Mouse (Mus musculus): Measurements from ENCODE around the gene Trmt61a. TPM values are rescaled to one million over a fixed set of nuclear protein-coding genes. Genes with fewer than 3 reads are reported as not detected.

Gene Trmt61a
- total RNA-seq, 2 experiments from 2014 or later = 16.3 to 20.1 TPM

DNA sequence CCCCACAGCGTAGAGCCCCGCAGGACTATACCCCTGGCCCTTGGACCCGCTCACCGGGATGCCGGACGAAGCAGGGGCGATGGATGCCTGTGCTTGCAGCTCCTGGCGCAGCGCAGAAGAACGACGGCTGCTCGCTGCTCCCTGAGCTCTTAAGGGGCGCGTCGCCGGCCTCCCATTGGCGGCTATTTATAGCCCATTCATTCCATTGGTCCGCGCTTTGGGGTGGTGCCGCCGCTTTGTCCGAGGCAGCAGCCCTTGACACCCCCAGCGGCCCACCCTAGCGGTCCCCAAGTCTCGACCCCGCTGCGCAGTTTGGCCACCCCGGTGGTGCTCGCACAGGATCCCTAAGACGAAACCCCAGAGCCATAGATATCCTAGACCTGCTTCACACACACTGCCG, 5.7 kb upstream of the Trmt61a start, which contains the start of gene Ckb:
Ckb (minus strand) TSS at position 163 of the 400 bp plus-strand sequence.
- DNase-seq (ENCODE audit: low spot score in 2 of 2) = peak; percentile 69 to 74

DNA sequence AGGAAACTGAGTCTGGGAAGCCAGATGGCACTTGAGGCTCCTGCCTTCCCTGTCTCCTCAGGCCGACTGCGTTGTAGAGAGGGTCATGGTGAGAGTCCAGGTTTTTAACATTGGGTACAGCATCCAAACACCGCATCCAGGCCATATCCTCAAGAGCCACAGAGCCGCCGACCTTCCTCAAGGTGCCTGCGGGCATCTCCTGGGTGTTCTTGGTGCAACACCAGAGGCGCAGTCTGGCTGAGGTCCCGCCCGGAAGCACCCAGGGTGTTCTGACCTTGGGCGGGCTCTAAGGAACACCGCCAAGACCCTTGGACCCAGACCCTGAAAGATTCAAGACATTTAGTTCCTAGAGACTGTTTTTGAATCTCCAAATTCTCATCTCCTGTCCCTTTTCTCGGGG, 5.3 kb upstream of the Trmt61a start:
- no peak for DNase-seq (ENCODE audit: low spot score in 2 of 2)

DNA sequence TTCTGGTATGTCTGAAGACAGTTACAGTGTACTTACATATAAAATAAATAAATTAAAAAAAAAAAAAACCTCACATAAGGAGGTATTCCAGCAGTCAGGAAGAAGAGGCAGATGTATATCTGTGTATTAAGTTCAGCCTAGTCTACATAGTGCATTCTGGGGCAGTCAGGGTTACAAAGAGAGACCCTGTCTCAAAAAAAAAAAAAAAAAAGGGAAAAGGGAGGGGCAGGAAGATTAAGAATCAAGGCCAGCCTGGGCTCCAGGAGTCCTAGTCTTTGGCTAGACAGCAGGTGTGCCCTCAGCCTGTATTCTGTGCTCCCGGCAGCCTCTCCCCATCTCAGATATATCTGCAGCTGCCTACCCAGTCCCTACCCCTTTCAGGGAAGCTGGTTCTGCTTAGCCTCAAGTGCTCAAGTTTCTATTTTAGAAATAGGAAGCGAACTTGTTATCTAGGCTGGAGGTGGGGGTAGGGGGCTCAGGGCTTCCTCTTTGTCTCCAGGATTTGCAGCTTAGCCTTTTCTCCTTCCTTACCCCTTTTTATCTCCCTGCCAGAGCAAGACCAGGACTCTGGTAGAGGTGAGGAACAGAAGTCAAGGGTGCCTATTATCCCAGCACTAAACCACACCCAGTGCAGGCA, 2.9 kb upstream of the Trmt61a start:
- no peak for DNase-seq (ENCODE audit: low spot score in 2 of 2)

DNA sequence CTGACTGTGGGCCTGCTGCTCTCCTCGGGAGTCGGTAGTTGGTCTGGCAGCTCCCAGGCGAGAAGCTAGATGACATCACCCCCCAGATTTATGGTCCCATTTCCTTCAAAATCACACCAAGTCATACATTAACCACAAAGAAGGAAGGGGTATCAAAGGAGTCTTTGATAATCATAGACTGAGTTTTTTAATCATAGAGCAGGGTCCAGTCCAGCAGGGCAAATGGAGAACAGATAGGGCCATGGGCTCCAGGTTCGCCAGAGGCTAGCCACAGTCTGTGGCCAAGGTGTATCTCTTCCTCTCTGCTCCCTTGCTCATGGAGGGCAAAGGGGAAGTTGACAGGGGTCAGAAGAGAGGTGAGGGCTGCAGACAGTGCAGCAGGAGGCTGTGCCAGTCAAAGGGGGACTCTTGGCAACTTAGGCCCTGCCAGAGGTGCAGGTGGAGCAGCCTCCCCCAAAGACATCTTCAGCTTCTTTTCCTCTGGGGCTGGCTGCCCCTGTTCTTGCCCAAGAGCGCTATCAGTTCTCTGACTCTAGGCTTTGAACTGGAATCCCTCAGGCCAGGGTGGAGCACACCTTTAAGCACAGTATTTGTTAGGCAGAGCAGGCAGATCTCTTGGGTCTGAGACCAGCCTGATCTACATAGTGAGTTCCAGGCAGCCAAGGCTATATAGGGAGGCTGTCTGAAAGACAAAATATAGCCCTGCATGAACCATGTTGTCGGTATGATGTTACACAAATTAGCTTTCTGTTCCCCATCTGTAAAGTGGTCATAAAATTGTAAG, 1.9 kb upstream of the Trmt61a start:
- DNase-seq (ENCODE audit: low spot score in 2 of 2) = no peak

DNA sequence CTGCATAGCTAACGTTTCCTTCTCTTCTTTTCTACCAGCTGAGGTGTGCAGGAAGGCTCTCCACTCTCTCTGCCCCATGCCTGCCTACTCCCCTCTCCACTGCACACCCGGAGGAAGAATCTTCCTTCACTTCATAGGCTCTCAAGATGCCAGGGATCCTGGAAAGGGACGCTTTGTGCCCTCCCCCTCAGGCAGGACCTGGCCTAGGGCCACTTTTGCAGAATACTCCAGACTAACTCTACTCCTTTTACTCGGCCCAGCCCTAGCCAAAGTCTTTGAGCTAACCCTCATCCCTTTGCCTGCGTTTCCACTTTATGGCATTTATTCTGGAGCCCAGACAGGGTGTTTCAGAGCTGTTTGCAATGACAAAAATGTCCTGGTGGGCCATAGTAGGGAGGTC, 484 bp upstream of the Trmt61a start:
- no peak for DNase-seq (ENCODE audit: low spot score in 2 of 2)

DNA sequence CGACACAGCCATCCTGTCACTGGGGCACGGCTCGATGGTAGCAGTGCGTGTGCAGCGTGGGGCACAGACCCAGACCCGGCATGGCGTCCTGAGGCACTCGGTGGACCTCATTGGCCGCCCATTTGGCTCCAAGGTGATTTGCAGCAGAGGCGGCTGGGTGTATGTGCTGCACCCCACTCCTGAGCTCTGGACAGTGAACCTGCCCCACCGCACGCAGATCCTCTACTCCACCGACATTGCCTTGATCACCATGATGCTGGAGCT, 697 bp downstream of the Trmt61a start:
- no peak for DNase-seq (ENCODE audit: low spot score in 2 of 2)

DNA sequence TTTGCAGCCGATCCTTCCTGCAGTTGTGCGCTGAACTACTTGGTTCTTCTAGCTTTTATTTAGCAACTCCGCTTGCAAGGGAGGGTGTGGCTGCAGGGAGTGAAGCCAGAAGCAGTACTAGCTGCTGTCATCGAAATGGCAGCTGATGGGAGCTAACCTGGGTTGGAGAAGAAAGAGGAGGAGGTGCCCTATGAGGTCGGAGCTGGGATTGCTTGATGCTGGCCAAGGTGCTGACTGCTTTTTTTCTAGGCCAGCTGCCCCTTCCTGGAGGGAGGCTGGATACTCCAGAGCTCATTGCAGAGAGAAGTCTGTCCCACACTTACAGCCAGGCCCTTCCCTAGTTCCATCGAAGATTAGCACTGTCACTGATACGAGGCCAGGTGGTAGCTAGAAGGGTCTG, 1.1 kb downstream of the Trmt61a start:
- DNase-seq (ENCODE audit: low spot score in 2 of 2) = no peak

DNA sequence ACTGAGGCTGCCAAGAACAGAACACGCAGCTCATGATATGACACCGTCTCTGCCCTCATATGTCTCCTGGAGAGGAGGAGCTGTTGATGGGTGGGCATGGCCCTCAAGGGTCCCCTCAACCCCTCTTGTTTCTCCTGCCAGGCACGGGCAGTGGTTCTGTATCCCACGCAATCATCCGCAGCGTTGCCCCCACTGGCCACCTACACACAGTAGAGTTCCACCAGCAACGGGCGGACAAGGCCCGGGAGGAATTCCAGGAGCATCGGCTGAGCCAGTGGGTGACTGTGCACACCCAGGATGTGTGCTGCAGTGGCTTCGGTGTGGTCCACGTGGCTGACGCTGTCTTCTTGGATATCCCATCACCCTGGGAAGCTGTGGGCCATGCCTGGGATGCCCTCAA, 2.8 kb downstream of the Trmt61a start:
- no peak for DNase-seq (ENCODE audit: low spot score in 2 of 2)

DNA sequence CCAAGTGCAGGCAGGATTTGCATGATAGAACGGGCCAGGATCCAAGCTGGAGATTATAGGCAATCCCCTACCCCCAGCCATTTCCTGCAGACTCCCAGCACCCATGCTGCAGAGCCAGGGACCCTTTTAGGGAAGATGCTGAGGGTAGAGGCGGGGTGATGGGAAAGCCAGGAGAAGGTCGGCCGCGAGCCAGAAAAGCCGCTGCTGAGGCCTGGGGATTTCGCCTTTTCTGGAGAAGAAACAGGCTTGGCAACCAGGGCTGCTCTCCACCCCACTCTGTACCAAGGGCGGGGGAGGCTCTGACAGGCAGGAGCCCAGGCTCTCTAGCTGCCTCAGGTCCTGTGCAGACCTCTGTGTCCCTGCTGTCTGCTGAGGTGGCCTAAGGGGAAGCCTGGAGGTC, 3.4 kb downstream of the Trmt61a start:
- DNase-seq (ENCODE audit: low spot score in 2 of 2) = no peak

DNA sequence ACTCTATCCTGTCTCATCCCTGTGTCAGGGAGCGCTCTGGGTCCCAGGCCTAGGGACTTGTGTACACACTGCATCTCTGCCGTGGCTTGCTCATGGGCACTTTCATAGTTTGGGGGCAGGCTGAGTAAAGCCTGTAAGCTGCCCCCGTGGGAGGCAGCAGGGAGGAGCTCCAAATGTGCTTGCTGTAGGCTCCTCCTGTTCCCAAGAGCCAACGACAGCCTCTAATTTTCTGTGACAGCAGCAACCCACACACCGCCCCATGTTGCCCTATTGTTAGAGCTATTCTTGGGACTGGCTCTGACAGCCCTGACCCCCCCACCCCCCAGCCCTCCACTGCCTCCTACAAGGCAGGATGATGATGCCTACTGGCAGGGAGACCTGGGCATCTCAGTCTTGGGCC, 4.1 kb downstream of the Trmt61a start:
- no peak for DNase-seq (ENCODE audit: low spot score in 2 of 2)

DNA sequence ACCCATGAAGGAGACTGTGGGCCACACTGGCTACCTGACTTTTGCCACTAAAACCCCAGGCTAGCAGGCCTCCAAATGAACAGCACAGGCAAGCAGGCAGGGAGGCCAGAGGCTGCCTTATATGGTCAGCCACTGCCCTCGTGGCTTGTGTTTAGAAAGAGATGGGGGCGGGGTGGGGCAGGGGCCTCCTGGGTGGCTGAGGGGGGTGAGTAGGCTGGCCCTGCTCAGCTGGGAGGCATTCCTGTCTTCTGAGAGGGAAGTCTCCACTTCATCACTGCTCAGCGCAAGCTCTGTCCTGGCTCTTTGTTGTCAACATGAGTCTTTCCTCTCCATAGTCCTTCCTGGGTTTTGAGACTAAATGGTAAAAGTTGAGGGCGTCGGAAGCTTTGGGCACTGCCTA, 4.9 kb downstream of the Trmt61a start:
- no peak for DNase-seq (ENCODE audit: low spot score in 2 of 2)

DNA sequence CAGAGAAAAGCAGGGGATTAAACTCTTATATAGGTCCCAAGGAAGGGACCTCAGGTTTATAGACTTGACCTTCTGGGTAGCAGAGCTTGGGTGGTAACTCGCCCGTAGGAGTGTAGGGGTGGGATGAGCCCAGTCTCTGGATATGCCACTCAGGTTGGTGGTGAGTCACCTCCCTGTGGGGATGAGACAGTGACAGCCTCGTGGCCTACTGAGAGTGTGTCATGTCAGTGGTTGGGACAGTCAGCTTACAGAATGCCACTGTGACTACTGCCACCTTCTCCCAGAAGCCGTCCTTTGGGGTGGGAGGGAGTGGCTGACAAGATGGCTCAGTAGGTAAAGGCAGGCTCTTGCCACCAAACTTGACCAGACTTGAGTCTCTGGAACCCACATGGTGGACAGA, 8.5 kb downstream of the Trmt61a start:
- no peak for DNase-seq (ENCODE audit: low spot score in 2 of 2)

DNA sequence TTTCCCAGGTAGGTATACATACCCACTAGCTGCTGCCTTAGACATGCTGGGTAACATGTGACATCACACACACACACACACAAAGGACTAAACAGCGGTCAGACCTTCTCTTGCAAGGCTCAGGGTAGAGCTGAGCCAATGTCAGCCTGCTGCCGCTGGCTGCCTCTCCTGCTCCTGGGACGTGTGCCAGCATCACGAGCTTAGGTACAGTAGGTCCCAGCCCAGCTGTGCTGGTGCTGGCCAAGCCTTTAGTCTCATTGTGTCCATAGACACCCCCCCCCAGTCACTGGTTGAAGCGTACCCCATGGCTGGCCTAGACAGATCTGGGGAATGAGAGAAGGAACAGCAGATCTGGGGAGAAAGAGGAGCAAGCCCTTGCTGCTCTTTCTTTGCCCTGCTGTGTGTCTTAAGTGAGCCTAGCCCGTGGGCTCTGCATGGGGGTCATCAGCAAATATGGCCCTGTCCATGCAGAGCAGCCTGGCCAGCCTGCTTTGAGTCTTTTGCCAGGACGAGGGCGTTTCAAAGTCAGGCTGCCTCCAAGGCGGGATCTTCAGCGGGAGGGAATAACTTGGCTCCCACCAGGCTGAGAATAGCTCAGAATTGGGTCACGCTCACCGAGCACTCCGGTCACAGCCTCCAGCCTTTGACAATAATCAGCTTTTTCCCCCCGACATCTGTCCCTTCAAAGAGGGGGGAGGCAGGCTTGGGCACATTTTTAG, 9.6 kb downstream of the Trmt61a start:
- DNase-seq (ENCODE audit: low spot score in 2 of 2) = peak; percentile 46 to 65

DNA sequence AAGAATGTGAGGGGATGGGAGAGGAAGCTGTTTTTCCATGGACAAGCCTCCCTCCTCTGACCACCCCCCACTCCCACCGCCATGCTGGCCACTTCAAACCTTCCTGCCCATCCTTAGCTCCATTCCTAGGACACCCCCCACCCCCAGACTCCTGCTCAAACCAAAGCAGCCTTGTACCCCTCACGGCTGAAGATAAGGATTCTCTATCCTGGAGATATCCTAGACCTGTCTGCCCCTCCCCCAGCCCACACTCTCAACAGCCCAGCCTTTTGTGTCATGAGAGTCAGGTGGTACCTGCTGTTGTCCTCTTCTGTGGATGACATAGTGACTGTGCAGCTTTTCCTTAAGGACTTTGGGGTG, 10.1 kb downstream of the Trmt61a start:
- DNase-seq (ENCODE audit: low spot score in 2 of 2) = no peak

DNA sequence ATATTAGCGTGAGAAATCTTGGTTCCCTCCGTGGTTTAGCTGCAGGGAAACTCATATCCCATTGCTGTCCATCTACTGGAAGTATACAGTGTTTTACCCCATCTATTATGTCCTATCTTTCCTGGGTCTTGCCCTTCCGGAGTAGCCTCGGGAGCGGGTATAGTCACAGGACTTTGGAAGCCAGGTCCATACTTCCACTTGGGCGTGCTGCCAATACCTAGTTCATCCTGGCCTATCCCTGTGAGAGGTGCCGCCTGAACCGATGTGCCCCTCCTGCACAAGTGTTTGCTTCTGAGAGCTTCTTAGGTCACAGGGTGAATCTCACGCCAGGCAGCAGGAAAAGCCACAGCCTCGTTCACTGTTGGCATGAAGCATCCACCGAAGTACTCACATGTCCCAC, 11.5 kb downstream of the Trmt61a start:
- no peak for DNase-seq (ENCODE audit: low spot score in 2 of 2)

DNA sequence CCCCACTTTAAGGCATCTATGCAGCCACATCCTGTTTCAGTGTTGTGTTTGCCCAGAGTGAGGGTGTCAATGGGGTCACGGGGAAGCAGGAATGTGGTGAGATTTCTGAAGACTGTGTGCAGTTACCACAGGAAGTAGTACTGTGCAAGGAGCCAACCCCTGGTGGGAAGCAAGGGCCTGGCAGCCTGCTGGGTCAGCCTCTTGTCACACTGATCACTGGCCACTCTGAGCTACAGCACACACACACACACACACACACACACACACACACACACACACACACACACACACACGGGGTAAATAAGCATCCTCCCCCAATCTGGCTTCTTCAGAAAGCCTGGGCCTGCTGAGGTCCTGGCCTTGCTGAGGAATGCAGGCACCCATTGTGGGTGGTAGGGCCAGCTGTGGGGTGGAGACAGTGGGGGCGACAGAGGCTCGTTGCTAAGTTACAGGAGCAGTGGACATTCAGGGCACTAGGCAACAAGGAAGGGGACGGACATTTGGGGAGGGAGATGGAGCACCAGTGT, 13.5 kb downstream of the Trmt61a start:
- no peak for DNase-seq (ENCODE audit: low spot score in 2 of 2)

DNA sequence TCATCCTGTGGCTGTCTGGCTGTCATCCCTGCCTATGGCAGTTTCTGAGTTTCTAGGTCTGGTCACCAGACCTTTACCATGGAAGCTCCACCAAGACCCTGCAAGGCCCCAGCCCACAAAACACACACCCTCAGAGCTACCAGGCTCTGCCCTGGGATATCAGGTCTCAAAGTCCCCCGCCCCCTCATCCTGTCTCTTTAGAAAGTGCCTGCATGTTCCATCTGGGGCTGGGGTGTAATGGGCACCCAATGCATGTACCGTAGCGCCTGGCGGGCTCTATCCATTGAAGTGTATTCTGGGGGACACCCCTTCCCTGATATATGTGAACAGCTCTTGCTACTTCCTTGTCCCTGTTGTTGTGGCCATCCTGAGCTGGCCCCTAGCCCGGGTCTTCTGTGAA, 15.0 kb downstream of the Trmt61a start:
- DNase-seq (ENCODE audit: low spot score in 2 of 2) = no peak

DNA sequence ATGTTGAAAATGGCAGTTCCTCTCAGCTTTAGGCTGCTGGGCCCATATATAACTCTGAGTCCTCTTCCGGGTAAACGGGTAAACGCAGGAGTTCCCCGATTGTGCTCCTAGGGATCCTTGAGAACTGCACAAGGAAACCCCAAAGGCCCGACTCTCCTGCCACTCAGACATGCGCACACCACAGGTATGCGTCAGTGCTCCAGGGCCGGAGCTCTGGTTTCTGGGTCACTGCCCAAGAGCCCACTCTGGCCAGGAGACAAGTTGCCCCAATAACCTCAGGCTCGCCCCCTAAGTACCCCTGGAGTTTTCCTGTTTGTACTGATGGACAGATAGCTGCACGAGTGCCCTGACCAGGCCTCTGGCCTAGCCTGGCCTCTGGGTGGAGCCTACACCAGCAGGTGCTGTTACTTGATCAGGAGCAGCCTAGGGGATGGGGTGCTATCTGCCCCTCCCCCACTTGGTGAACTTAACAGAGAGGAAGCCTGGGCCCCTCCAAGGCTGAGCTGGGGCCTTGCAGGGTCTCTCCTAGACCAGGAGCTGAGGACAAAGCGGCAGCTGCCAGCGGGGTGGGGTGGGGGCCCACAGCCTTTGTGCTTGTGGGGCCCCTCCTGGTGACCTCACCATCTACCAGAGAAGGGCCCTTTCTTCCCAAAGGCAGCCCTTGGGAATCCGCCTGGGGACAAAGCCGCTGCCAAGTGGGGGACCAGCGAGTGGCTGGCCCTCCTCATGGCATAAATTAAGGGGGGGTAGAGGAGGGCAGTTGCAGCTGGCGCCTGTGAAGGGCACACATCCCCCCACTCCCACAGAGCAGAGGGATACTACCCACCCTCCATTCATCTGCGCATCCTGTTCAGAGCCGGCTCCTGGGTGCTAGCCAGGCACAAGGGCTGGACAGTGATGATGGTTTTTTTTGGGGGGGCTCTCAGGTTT, 15.7 kb downstream of the Trmt61a start:
- DNase-seq (ENCODE audit: low spot score in 2 of 2) = no peak

DNA sequence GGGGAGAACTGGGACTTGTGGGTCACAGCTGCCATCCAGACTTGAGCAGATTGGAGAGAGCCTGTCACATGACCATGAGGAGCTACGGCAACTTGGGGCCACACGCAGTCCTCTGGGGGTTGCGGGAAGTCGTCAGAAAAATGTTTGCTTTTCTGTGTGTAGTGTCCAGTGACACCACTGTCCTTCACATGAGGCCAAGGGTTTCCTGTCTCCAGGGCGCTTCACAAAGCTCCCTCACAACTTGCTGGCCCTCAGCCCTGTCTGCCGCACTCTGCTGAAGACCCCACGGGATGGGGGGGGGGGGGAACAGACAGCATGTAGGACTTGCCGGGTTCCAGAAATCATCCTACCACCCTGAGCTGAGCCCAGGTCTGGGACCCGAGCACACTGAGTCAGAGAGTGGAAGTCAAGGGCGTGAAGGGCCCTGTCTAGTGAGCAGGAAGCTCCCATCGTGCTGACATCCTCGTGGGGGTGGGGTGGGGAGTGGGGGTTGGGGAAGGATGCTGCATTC, 16.4 kb downstream of the Trmt61a start:
- DNase-seq (ENCODE audit: low spot score in 2 of 2) = no peak

DNA sequence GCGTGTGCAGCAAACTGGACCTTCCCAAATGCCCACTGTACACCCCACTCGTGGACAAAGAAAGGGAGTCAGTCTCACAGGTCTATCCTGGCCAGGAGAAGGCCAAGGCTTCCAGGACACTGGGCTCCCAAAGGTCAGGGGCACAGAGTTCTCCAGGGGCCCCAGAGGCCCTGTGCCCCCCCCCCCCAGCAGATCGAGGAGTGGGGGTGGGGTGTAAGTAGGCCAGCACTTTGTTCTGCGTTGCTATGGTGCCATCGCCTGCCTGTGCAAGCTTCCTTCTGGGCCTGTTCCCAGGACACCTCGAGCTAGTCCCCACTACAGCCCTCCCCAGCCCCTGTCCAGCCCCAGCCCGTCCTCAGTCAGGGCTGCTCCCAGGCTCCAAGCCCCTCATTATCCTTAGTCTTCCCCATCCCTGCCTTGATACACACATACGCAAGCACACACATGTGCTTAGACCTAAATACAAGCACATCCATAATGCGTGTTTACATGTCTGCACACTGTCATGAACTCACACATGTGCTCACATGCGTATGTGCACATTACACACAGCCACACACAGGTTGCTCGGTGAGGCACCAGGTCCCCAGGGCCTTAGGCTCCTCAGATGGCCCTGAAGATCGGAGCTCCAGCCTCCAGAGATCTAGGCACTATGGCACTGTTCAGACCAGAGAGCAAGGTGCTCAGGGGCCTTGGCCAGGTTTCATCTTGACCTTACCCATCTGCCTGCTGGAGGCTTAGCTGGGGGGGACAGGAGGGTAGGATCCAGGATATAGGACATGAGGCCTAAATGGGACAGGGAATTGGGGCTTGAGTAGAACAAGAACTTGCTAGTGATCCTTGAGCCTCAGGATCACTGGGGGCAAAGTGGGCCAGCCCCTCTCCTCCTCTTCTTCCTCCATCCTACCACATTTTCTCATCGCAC, 17.2 kb downstream of the Trmt61a start:
- no peak for DNase-seq (ENCODE audit: low spot score in 2 of 2)

Measured in adrenal gland, adult 18-20 months (tissue).